Mouse (Mus musculus): Measurements from ENCODE around the gene Olfr889. TPM values are rescaled to one million over a fixed set of nuclear protein-coding genes. Genes with fewer than 3 reads are reported as not detected.
"Not testable (repeated sequence)": the region's sequence is repeated elsewhere in the genome, so short reads cannot be mapped to it uniquely, and the experiment has no call there.

Olfr889 gene
- 0.04 TPM in 1 of 2 replicates, not detected in the other for polyA plus RNA-seq (2015; fragmentation: Nextera tagmentation; extraction: Ambion mirVana)

DNA sequence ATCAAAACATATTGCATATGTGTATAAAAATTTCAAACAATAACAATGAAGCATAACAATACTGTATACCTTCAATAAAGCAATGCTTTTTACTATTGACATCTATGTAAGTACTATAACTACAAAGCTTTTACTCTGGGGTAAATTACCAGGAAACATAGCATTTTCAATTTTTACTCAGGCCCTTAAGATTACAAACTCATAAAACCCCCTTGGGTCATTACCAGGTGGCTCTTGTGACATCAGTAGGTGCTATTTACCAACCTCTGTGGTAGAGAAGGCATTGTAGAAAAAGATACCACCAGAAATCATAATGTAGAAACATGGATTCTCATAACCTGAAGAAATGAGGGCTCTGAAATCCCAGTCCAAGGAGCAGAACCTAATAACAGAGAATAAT, at the start of gene Olfr889:
TSS of gene Olfr889 (plus strand) at position 301 of the 400 bp plus-strand sequence.
- Histone ChIP-seq H3K4me1 (no peaks in the 10 kb centered on the region), H3K27me3 (replicated peaks) (no peaks in the 10 kb centered on the region), H3K9me3 (no peaks in the 10 kb centered on the region), H3K36me3 (no peaks in the 10 kb centered on the region), H3K27ac (replicated peaks) (no peak within 1 kb of the TSS), H3K9ac (no peak within 1 kb of the TSS), H3K4me2 (no peak within 1 kb of the TSS), H3K4me3 (no peak within 1 kb of the TSS)
- ATAC-seq (ENCODE audit: extremely low read depth, insufficient number of reproducible peaks, low FRiP score, low TSS enrichment) = no peak

DNA sequence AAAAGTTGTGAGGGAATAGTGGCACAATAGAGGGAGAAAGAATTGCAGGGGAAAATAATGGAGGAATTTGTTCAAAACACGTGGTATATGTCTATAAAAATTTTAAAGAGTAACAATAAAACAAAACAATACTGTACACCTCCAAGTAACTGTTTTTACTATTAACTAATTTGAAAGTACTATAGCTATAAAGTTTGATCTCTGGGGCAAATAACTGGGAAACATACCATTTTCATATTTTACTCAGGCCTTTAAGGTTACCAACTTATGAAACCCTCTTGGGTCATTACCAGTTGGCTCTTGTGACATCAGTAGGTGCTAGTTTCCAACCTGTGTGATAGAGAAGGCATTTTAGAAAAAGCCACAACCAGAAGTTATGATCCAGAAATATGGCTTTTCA, 31.2 kb upstream of the Olfr889 start, which contains the start of gene Olfr887:
TSS of gene Olfr887 (plus strand) at position 301 of the 400 bp plus-strand sequence.
- ATAC-seq (ENCODE audit: extremely low read depth, insufficient number of reproducible peaks, low FRiP score, low TSS enrichment) = no peak
- Histone ChIP-seq H3K4me1 (no peaks in the 10 kb centered on the region), H3K27me3 (replicated peaks) (no peaks in the 10 kb centered on the region), H3K4me3 (no peak within 1 kb of the TSS), H3K9ac (no peak within 1 kb of the TSS), H3K27ac (replicated peaks) (no peak within 1 kb of the TSS), H3K36me3 (no peaks in the 10 kb centered on the region), H3K4me2 (no peak within 1 kb of the TSS), H3K9me3 (no peaks in the 10 kb centered on the region)
- 63% methylated on average over 1 of the region's 1 CpGs for WGBS

DNA sequence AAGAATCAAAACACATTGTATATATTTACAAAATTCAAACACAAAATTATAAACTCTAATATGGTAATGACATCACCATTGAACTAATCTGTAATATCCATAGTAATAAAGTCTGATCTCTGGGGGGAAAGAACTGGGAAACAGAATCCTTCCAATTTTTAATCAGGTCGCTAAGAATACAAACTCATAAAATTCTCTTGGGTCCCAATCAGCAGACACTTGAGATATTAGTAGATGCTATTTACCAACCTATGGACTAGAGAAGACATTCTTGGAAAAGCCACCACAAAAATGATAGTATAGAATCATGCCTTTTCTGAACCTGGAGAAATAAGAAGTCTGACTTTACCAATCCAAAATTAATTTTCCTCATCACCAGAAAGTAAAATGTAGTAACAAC, 7.2 kb upstream of the Olfr889 start, which contains the start of gene Olfr888:
TSS of gene Olfr888 (plus strand) at position 301 of the 400 bp plus-strand sequence.
- Histone ChIP-seq H3K4me1 (no peaks in the 10 kb centered on the region), H3K27ac (replicated peaks) (no peak within 1 kb of the TSS), H3K9ac (no peak within 1 kb of the TSS), H3K4me2 (no peak within 1 kb of the TSS), H3K27me3 (replicated peaks) (no peaks in the 10 kb centered on the region), H3K36me3 (no peaks in the 10 kb centered on the region), H3K9me3 (no peaks in the 10 kb centered on the region), H3K4me3 (no peak within 1 kb of the TSS)
- 63% methylated on average over 1 of the region's 1 CpGs for WGBS
- no peak for ATAC-seq (ENCODE audit: extremely low read depth, insufficient number of reproducible peaks, low FRiP score, low TSS enrichment)

DNA sequence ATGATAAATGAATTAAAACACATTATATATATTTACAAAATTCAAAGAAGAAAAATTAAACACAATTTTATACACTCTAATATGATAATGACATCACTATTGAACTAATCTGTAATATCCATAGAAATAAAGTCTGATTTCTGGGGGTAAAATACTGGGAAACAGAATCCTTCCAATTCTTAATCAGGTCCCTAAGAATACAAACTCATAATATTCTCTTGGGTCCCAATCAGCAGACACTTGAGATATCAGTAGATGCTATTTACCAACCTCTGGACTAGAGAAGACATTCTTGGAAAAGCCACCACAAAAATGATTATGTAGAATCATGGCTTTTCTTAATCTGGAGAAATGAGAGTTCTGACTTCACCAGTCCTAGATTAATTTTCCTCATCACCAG, 27.2 kb downstream of the Olfr889 start, which contains the start of gene Olfr890:
TSS of gene Olfr890 (plus strand) at position 301 of the 400 bp plus-strand sequence.
- no peak for ATAC-seq (ENCODE audit: extremely low read depth, insufficient number of reproducible peaks, low FRiP score, low TSS enrichment)
- Histone ChIP-seq H3K27ac (replicated peaks) (no peak within 1 kb of the TSS), H3K4me1 (no peaks in the 10 kb centered on the region), H3K4me3 (no peak within 1 kb of the TSS), H3K27me3 (replicated peaks) (no peaks in the 10 kb centered on the region), H3K36me3 (no peaks in the 10 kb centered on the region), H3K9ac (no peak within 1 kb of the TSS), H3K4me2 (no peak within 1 kb of the TSS), H3K9me3 (no peaks in the 10 kb centered on the region)

DNA sequence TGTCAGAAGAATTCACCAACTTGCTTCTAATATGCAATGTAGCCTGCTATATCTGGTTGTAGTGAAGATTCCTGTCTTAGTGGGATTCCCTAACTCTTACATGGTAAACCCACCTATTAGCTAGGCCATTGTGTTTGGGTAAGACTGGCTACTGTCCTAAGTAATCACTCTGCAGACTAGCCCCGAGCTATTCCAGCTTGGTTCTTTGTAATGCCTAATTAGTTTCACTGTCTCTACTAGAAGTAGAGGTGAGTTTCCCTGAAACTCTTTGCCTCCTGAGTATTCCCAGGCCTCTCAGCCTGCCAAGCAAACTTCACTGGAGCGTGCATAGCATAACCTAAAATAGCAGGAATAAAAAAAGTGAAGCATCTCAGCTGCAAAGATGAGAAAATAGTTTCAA, 53.3 kb downstream of the Olfr889 start:
- H3K36me3 ChIP-seq; ATAC-seq (ENCODE audit: extremely low read depth, insufficient number of reproducible peaks, low FRiP score, low TSS enrichment); H3K9me3 ChIP-seq; H3K4me2 ChIP-seq; H3K4me3 ChIP-seq; H3K4me1 ChIP-seq; H3K27ac ChIP-seq (replicated peaks); H3K9ac ChIP-seq; H3K27me3 ChIP-seq (replicated peaks): not testable (repeated sequence)
- 44% methylated on average over 2 of the region's 2 CpGs for WGBS

Other genes with a start within 250 kb of the Olfr889 start
- gene Olfr145, start 218.5 kb upstream of the Olfr889 start, polyA plus RNA-seq (2015; fragmentation: Nextera tagmentation; extraction: Ambion mirVana) = not detected in 2 replicates
- not detected in 2 replicates for gene Olfr878, start 197.4 kb upstream of the Olfr889 start, polyA plus RNA-seq (2015; fragmentation: Nextera tagmentation; extraction: Ambion mirVana)
- not detected in 2 replicates for gene Olfr881, start 123.4 kb upstream of the Olfr889 start, polyA plus RNA-seq (2015; fragmentation: Nextera tagmentation; extraction: Ambion mirVana)
- not detected in 2 replicates for gene Olfr883, start 89.4 kb upstream of the Olfr889 start, polyA plus RNA-seq (2015; fragmentation: Nextera tagmentation; extraction: Ambion mirVana)
- not detected in 2 replicates for gene Olfr884, start 68.6 kb upstream of the Olfr889 start, polyA plus RNA-seq (2015; fragmentation: Nextera tagmentation; extraction: Ambion mirVana)
- not detected in 2 replicates for gene Olfr885, start 53.9 kb upstream of the Olfr889 start, polyA plus RNA-seq (2015; fragmentation: Nextera tagmentation; extraction: Ambion mirVana)
- not detected in 2 replicates for gene Olfr887, start 31.1 kb upstream of the Olfr889 start, polyA plus RNA-seq (2015; fragmentation: Nextera tagmentation; extraction: Ambion mirVana)
- gene Olfr888, start 7.1 kb upstream of the Olfr889 start, polyA plus RNA-seq (2015; fragmentation: Nextera tagmentation; extraction: Ambion mirVana) = not detected in 2 replicates
- gene Olfr890, start 27.3 kb downstream of the Olfr889 start, polyA plus RNA-seq (2015; fragmentation: Nextera tagmentation; extraction: Ambion mirVana) = not detected in 2 replicates
- gene Olfr891, start 65.6 kb downstream of the Olfr889 start, polyA plus RNA-seq (2015; fragmentation: Nextera tagmentation; extraction: Ambion mirVana) = not detected in 2 replicates
- not detected in 2 replicates for gene Olfr893, start 93.2 kb downstream of the Olfr889 start, polyA plus RNA-seq (2015; fragmentation: Nextera tagmentation; extraction: Ambion mirVana)
- not detected in 2 replicates for gene Olfr894, start 102.9 kb downstream of the Olfr889 start, polyA plus RNA-seq (2015; fragmentation: Nextera tagmentation; extraction: Ambion mirVana)
- gene Olfr143, start 137.6 kb downstream of the Olfr889 start, polyA plus RNA-seq (2015; fragmentation: Nextera tagmentation; extraction: Ambion mirVana) = not detected in 2 replicates
- not detected in 2 replicates for gene Olfr895, start 152.7 kb downstream of the Olfr889 start, polyA plus RNA-seq (2015; fragmentation: Nextera tagmentation; extraction: Ambion mirVana)
- not detected in 2 replicates for gene Olfr896-ps1, start 175.9 kb downstream of the Olfr889 start, polyA plus RNA-seq (2015; fragmentation: Nextera tagmentation; extraction: Ambion mirVana)
- gene Olfr25, start 213.9 kb downstream of the Olfr889 start, polyA plus RNA-seq (2015; fragmentation: Nextera tagmentation; extraction: Ambion mirVana) = not detected in 2 replicates
- gene Olfr898, start 233.2 kb downstream of the Olfr889 start, polyA plus RNA-seq (2015; fragmentation: Nextera tagmentation; extraction: Ambion mirVana) = not detected in 2 replicates

Data from heart, embryonic 13.5 days (tissue).